Mouse (Mus musculus) colon, adult 2 months (tissue): ENCODE measurements around the gene Olfr641. TPM values are rescaled to one million over a fixed set of nuclear protein-coding genes. Genes with fewer than 3 reads are reported as not detected.

Experiments
- polyA plus RNA-seq: library from polyadenylated mRNA; depleted of rRNA; stranded (reverse); fragments of >200 nt; gene quantifications from 2 replicates; pipeline ENCODE4 v1.2.3, GENCODE M21; 2012; rRNA removed

Olfr641 gene
- polyA plus RNA-seq, result not detected in 2 replicates

GRCm38 (mm10) chr7:104035145-104035544 is at the start of gene Olfr641:
TSS of gene Olfr641 (plus strand) at chr7:104035445.

GRCm38 (mm10) chr7:103998446-103998845 is 36.8 kb upstream of the Olfr641 start, which contains the start of gene Olfr638:
TSS of gene Olfr638 (plus strand) at chr7:103998746.

DNA sequence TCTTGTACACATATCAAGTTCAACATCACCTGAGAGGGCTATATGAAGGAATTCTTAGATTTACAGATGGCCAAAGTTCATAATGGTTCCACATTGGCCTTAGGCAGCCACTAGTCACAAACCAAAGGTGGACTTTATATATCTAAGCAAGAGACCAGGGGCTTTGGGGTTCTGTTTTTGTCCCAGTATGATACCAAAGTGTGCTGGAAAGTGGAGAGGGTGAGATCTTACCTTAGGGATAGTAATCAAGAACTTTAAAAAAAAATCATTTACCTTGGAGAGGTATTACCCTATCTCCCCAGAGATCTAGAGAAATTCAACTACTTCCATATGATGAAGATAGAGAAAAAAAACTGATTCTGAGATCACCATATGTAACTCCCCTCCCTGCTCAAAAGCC is 18.0 kb upstream of the Olfr641 start, which contains the start of gene Olfr639:
Gene Olfr639, minus strand, starts transcription at position 101 of the 400 bp plus-strand sequence.

GRCm38 (mm10) chr7:104025473-104025872 is 9.8 kb upstream of the Olfr641 start, which contains the start of gene Olfr640:
TSS of gene Olfr640 (minus strand) at chr7:104025573.

DNA sequence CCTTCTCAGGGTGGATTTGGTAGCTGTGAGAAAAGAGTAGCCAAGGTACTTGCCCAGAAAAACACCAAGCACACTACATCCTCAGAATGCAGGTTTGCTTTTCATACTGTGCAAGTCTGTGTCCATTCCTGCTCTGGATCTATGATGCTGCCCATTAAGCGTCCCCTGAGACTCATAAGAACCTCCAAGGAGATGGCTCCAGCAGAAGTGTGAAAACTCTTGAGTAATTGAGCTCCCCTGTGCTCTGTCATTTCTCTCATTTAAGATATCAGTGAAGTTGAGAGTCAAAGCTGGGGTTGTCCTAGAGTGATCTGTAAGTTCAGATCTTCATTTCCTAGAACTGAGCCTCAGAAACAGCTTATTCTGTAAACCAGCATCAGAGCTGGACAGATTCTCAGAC is 17.3 kb downstream of the Olfr641 start, which contains the start of gene Olfr642:
Gene Olfr642, minus strand, starts transcription at position 101 of the 400 bp plus-strand sequence.

GRCm38 (mm10) chr7:104061345-104061744 is 26.1 kb downstream of the Olfr641 start, which contains the start of gene 4930516K23Rik:
TSS of gene 4930516K23Rik (minus strand) at chr7:104061445.

DNA sequence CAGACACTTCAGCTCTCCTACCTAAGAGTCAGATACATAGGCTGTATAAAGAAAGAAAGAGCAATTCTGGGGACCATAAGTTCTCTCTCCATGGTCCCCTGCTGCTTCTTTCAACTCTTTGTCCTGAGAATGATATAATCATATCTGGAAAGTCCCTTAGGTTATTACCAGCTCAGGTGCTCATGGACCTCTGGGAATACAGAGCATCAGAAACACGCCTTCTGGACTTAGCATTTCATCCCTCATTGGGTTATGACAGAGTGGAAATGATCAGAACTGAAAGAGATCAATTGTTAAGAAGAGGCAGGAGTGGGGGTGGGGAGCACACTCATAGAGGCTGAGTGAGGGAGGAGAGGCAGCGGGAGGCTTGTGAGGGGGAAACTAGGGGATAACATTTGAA is 36.5 kb downstream of the Olfr641 start, which contains the start of gene Olfr644:
Gene Olfr644, minus strand, starts transcription at position 101 of the 400 bp plus-strand sequence.

DNA sequence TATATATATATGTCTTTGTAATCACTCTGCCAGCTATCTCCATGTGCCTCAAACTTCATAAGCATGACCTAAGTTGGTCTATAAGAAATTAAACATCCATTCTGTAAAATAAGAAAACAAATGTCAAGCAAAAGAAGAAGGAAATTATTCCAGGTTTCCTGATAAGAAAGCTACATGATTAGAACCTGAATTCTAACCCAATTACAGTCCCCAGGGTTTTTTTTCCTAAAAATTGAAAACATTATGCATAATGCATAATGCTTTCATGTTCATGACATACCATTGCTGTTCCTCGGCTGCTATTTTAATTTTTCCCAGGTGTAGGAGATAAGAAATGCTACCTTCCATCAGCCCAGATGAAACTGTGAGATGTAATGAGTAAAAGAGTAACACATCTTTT is 50.1 kb downstream of the Olfr641 start, which contains the start of gene Olfr645:
Gene Olfr645, minus strand, starts transcription at position 101 of the 400 bp plus-strand sequence.

Other genes starting within 250 kb of the Olfr641 start
- not detected in 2 replicates for gene Olfr67, start 243.6 kb upstream of the Olfr641 start, polyA plus RNA-seq
- gene Hbb-bt, start 221.4 kb upstream of the Olfr641 start, polyA plus RNA-seq, result 19.7 and 97.2 TPM in 2 replicates
- gene Hbb-bs, start 207.3 kb upstream of the Olfr641 start, polyA plus RNA-seq, result 178 and 1,004 TPM in 2 replicates
- gene Hbb-bh2, start 194.9 kb upstream of the Olfr641 start, polyA plus RNA-seq, result not detected in 2 replicates
- gene Hbb-bh1, start 192.3 kb upstream of the Olfr641 start, polyA plus RNA-seq, result not detected in 2 replicates
- not detected in 2 replicates for gene Hbb-y, start 182.2 kb upstream of the Olfr641 start, polyA plus RNA-seq
- gene Olfr66, start 149.2 kb upstream of the Olfr641 start, polyA plus RNA-seq, result not detected in 2 replicates
- gene Olfr64, start 141.0 kb upstream of the Olfr641 start, polyA plus RNA-seq, result not detected in 2 replicates
- gene Olfr65, start 132.0 kb upstream of the Olfr641 start, polyA plus RNA-seq, result not detected in 2 replicates
- 0.12 TPM in 1 of 2 replicates, not detected in the other for gene Olfr631, start 106.6 kb upstream of the Olfr641 start, polyA plus RNA-seq
- gene Olfr632, start 101.1 kb upstream of the Olfr641 start, polyA plus RNA-seq, result not detected in 2 replicates
- gene Olfr633, start 91.0 kb upstream of the Olfr641 start, polyA plus RNA-seq, result not detected in 2 replicates
- gene Olfr635, start 64.3 kb upstream of the Olfr641 start, polyA plus RNA-seq, result not detected in 2 replicates
- not detected in 2 replicates for gene Olfr638, start 36.7 kb upstream of the Olfr641 start, polyA plus RNA-seq
- gene Olfr639, start 18.1 kb upstream of the Olfr641 start, polyA plus RNA-seq, result not detected in 2 replicates
- gene Olfr640, start 9.9 kb upstream of the Olfr641 start, polyA plus RNA-seq, result not detected in 2 replicates
- gene Olfr642, start 17.2 kb downstream of the Olfr641 start, polyA plus RNA-seq, result not detected in 2 replicates
- not detected in 2 replicates for gene 4930516K23Rik, start 26.0 kb downstream of the Olfr641 start, polyA plus RNA-seq
- not detected in 2 replicates for gene Olfr644, start 36.4 kb downstream of the Olfr641 start, polyA plus RNA-seq
- not detected in 2 replicates for gene Olfr645, start 50.0 kb downstream of the Olfr641 start, polyA plus RNA-seq
- gene Olfr646, start 69.4 kb downstream of the Olfr641 start, polyA plus RNA-seq, result not detected in 2 replicates
- gene Ubqln5, start 94.4 kb downstream of the Olfr641 start, polyA plus RNA-seq, result not detected in 2 replicates
- not detected in 2 replicates for gene Olfr643, start 102.0 kb downstream of the Olfr641 start, polyA plus RNA-seq
- gene Ubqln3, start 107.8 kb downstream of the Olfr641 start, polyA plus RNA-seq, result not detected in 2 replicates
- gene Ubqlnl, start 115.1 kb downstream of the Olfr641 start, polyA plus RNA-seq, result not detected in 2 replicates
- gene Olfm5, start 129.4 kb downstream of the Olfr641 start, polyA plus RNA-seq, result not detected in 2 replicates
- gene Olfr648, start 147.9 kb downstream of the Olfr641 start, polyA plus RNA-seq, result not detected in 2 replicates
- gene Olfr649, start 160.5 kb downstream of the Olfr641 start, polyA plus RNA-seq, result not detected in 2 replicates
- gene Trim6, start 183.3 kb downstream of the Olfr641 start, polyA plus RNA-seq, result 4.6 and 4.8 TPM in 2 replicates
- gene Trim34a, start 209.0 kb downstream of the Olfr641 start, polyA plus RNA-seq, result 2.0 and 2.5 TPM in 2 replicates